In genomic region chr1:180849701-180850301, GRCm38 (mm10) we compare ENCODE assay signal across 8 mouse cellular contexts. TPM values are rescaled to one million over a fixed set of nuclear protein-coding genes. Genes with fewer than 3 reads are reported as not detected.
DNase-seq lines count a peak whose midpoint lies in the region; ATAC-seq and TF ChIP-seq lines count a peak whose summit lies in the region.

No protein-coding gene starts in this region.

- H3K4me3 ChIP-seq in erythroblast, embryonic 14.5 days (replicated peaks), result peak overlapping the region; percentile 90
- H3K4me3 ChIP-seq in C2C12 (ENCODE audit: insufficient read depth, poor library complexity, severe bottlenecking), result peak overlapping the region; percentile 29
- H3K4me3 ChIP-seq in embryonic facial prominence, embryonic 12.5 days, result peak overlapping the region; percentile 66
- peak overlapping the region; percentile 75 for H3K4me3 ChIP-seq in hindbrain, embryonic 15.5 days

- WGBS in embryonic facial prominence, embryonic 12.5 days, result 37% methylated on average over 11 of the region's 11 CpGs
- WGBS in hindbrain, embryonic 15.5 days, result 23% methylated on average over 11 of the region's 11 CpGs

- peak overlapping the region; percentile 98 for H3K27ac ChIP-seq in embryonic facial prominence, embryonic 12.5 days
- H3K27ac ChIP-seq in hindbrain, embryonic 15.5 days (replicated peaks), result peak overlapping the region; percentile 99

- no peaks in the 10 kb centered on the region for H3K9me3 ChIP-seq in erythroblast, embryonic 14.5 days (ENCODE audit: control insufficient read depth, low read length)
- no peaks in the 10 kb centered on the region for H3K9me3 ChIP-seq in embryonic facial prominence, embryonic 12.5 days
- no peaks in the 10 kb centered on the region for H3K9me3 ChIP-seq in hindbrain, embryonic 15.5 days

- peaks cover 24% of the 10 kb centered on the region for H3K36me3 ChIP-seq in erythroblast, embryonic 14.5 days (ENCODE audit: control insufficient read depth)
- peaks cover 5% of the 10 kb centered on the region for H3K36me3 ChIP-seq in C2C12 (ENCODE audit: control insufficient read depth, insufficient read depth)
- H3K36me3 ChIP-seq in embryonic facial prominence, embryonic 12.5 days, result no peaks in the 10 kb centered on the region
- H3K36me3 ChIP-seq in hindbrain, embryonic 15.5 days, result no peaks in the 10 kb centered on the region

- H3K27me3 ChIP-seq in erythroblast, embryonic 14.5 days (ENCODE audit: control insufficient read depth), result no peaks in the 10 kb centered on the region
- H3K27me3 ChIP-seq in C2C12 (ENCODE audit: control insufficient read depth, insufficient read depth, insufficient read length), result no peaks in the 10 kb centered on the region
- H3K27me3 ChIP-seq in embryonic facial prominence, embryonic 12.5 days, result no peaks in the 10 kb centered on the region
- H3K27me3 ChIP-seq in hindbrain, embryonic 15.5 days, result no peaks in the 10 kb centered on the region

- no peak for TF ChIP-seq CTCF in C2C12 (IDR thresholded peaks at IDR 0.05; ENCODE audit: control insufficient read depth, insufficient read depth, insufficient read length)

- H3ac ChIP-seq in C2C12 (ENCODE audit: control insufficient read depth, insufficient read length, low read depth), result peak overlapping the region; percentile 53

- peak; percentile 6 for DNase-seq in lung, postnatal 10 days
- no peak for DNase-seq in B cell, adult 2 months
- DNase-seq in ovary, adult 18-20 months (ENCODE audit: low spot score), result no peak

- peak overlapping the region; percentile 55 for H3K4me2 ChIP-seq in embryonic facial prominence, embryonic 12.5 days (replicated peaks)
- peak overlapping the region; percentile 79 for H3K4me2 ChIP-seq in hindbrain, embryonic 15.5 days

- peaks cover 31% of the 10 kb centered on the region for H3K79me3 ChIP-seq in C2C12 (ENCODE audit: low read depth)

- H3K79me2 ChIP-seq in C2C12 (ENCODE audit: control insufficient read depth, insufficient read depth), result peaks cover 38% of the 10 kb centered on the region

- ATAC-seq in erythroblast, adult 5-6 weeks (replicated peaks; ENCODE audit: low FRiP score, poor library complexity, severe bottlenecking), result no peak
- ATAC-seq in embryonic facial prominence, embryonic 12.5 days (ENCODE audit: insufficient number of reproducible peaks, insufficient read depth, low FRiP score, low TSS enrichment), result no peak
- ATAC-seq in hindbrain, embryonic 15.5 days (ENCODE audit: low FRiP score, low read depth), result no peak; the same call in 1 of the 2 replicates

- H3K9ac ChIP-seq in embryonic facial prominence, embryonic 12.5 days, result peak overlapping the region; percentile 68
- H3K9ac ChIP-seq in hindbrain, embryonic 15.5 days, result peak overlapping the region; percentile 65

- peaks cover 68% of the 10 kb centered on the region for H3K4me1 ChIP-seq in erythroblast, embryonic 14.5 days (ENCODE audit: control insufficient read depth)
- peaks cover 25% of the 10 kb centered on the region for H3K4me1 ChIP-seq in embryonic facial prominence, embryonic 12.5 days
- H3K4me1 ChIP-seq in hindbrain, embryonic 15.5 days (replicated peaks), result peaks cover 45% of the 10 kb centered on the region

TF ChIP-seq in C2C12, 6 proteins besides CTCF, POLR2A, EP300 and RAD21:
- TF ChIP-seq FOSL1 (IDR thresholded peaks at IDR 0.05; ENCODE audit: insufficient read depth, low read length, poor library complexity, severe bottlenecking) (no peak), USF1 (IDR thresholded peaks at IDR 0.05; ENCODE audit: low read depth) (peak; percentile 69)

RNA-seq across cellular contexts. Expression of gene Sde2, which starts 1.1 kb away (rescaled TPM):
- polyA plus RNA-seq in erythroblast, embryonic 14.5 days (2012), result 2.5 and 2.7 TPM in 2 replicates
- 17.3 and 29.4 TPM in 2 replicates for total RNA-seq in erythroblast, adult 5-6 weeks (2015; ENCODE audit: low replicate concordance)
- total RNA-seq in erythroblast, adult 5-6 weeks (2017; ENCODE audit: low replicate concordance), result 34.7 and 53.5 TPM in 2 replicates
- polyA plus RNA-seq in C2C12 (2012; fragmentation: generic; extraction: Trizol), result 17.7 TPM
- 41.6 and 47.0 TPM in 2 replicates for polyA plus RNA-seq in embryonic facial prominence, embryonic 12.5 days (2016; fragmentation: Nextera tagmentation; extraction: Ambion mirVana)
- polyA plus RNA-seq in hindbrain, embryonic 15.5 days (2015; fragmentation: Nextera tagmentation; extraction: Ambion mirVana), result 26.6 and 29.3 TPM in 2 replicates

RNA-seq across cellular contexts. Expression of gene H3f3a, which starts 36.1 kb away (rescaled TPM):
- 610 and 750 TPM in 2 replicates for polyA plus RNA-seq in erythroblast, embryonic 14.5 days (2012)
- total RNA-seq in erythroblast, adult 5-6 weeks (2015; ENCODE audit: low replicate concordance), result 966 and 1,002 TPM in 2 replicates
- total RNA-seq in erythroblast, adult 5-6 weeks (2017; ENCODE audit: low replicate concordance), result 1,471 and 1,473 TPM in 2 replicates
- polyA plus RNA-seq in C2C12 (2012; fragmentation: generic; extraction: Trizol), result 570 TPM
- 3,184 and 3,209 TPM in 2 replicates for polyA plus RNA-seq in embryonic facial prominence, embryonic 12.5 days (2016; fragmentation: Nextera tagmentation; extraction: Ambion mirVana)
- polyA plus RNA-seq in hindbrain, embryonic 15.5 days (2015; fragmentation: Nextera tagmentation; extraction: Ambion mirVana), result 2,665 and 2,688 TPM in 2 replicates

RNA-seq across cellular contexts. Expression of gene Lefty2, which starts 43.1 kb away (rescaled TPM):
- polyA plus RNA-seq in erythroblast, embryonic 14.5 days (2012), result not detected in 2 replicates
- not detected in 2 replicates for total RNA-seq in erythroblast, adult 5-6 weeks (2015; ENCODE audit: low replicate concordance)
- total RNA-seq in erythroblast, adult 5-6 weeks (2017; ENCODE audit: low replicate concordance), result not detected in 2 replicates
- polyA plus RNA-seq in C2C12 (2012; fragmentation: generic; extraction: Trizol), result not detected
- polyA plus RNA-seq in embryonic facial prominence, embryonic 12.5 days (2016; fragmentation: Nextera tagmentation; extraction: Ambion mirVana), result 0.22 and 0.67 TPM in 2 replicates
- polyA plus RNA-seq in hindbrain, embryonic 15.5 days (2015; fragmentation: Nextera tagmentation; extraction: Ambion mirVana), result 3.4 TPM in 2 replicates

RNA-seq across cellular contexts. Expression of gene Pycr2, which starts 54.3 kb away (rescaled TPM):
- 33.5 and 34.7 TPM in 2 replicates for polyA plus RNA-seq in erythroblast, embryonic 14.5 days (2012)
- total RNA-seq in erythroblast, adult 5-6 weeks (2015; ENCODE audit: low replicate concordance), result 9.0 and 9.8 TPM in 2 replicates
- total RNA-seq in erythroblast, adult 5-6 weeks (2017; ENCODE audit: low replicate concordance), result 5.8 and 7.0 TPM in 2 replicates
- 114 TPM for polyA plus RNA-seq in C2C12 (2012; fragmentation: generic; extraction: Trizol)
- polyA plus RNA-seq in embryonic facial prominence, embryonic 12.5 days (2016; fragmentation: Nextera tagmentation; extraction: Ambion mirVana), result 110 and 112 TPM in 2 replicates
- 73.6 and 83.6 TPM in 2 replicates for polyA plus RNA-seq in hindbrain, embryonic 15.5 days (2015; fragmentation: Nextera tagmentation; extraction: Ambion mirVana)

Comparison
In these comparisons a context has a peak if more than half of its experiments do, and no peak if none do; other contexts are left out.
1. H3K4me3 ChIP-seq: peak in every context shown above with its lines; median percentile 90 in erythroblast, embryonic 14.5 days; 75 in hindbrain, embryonic 15.5 days; 66 in embryonic facial prominence, embryonic 12.5 days; 29 in C2C12.